Mouse (Mus musculus): ENCODE results near the gene Arhgap18. TPM values are rescaled to one million over a fixed set of nuclear protein-coding genes. Genes with fewer than 3 reads are reported as not detected.

Gene Arhgap18
- polyA plus RNA-seq, 1 experiment from 2014 or later: 15.4 TPM

- H3K9ac ChIP-seq: no peak overlapping the region
- H3K4me2 ChIP-seq (replicated peaks): no peak overlapping the region
- H3K9me3 ChIP-seq: no peaks in the 10 kb centered on the region
- H3K4me3 ChIP-seq: no peak overlapping the region
- WGBS: 82% methylated on average over 8 of the region's 8 CpGs
- no peaks in the 10 kb centered on the region for H3K36me3 ChIP-seq
- no peak for ATAC-seq (ENCODE audit: low FRiP score, low read depth)
- no peak overlapping the region for H3K27ac ChIP-seq
- H3K27me3 ChIP-seq (replicated peaks): no peaks in the 10 kb centered on the region
- no peaks in the 10 kb centered on the region for H3K4me1 ChIP-seq
Measured at GRCm38 (mm10) chr10:26855851-26856535, 102.8 kb downstream of the Arhgap18 start.

- H3K4me1 ChIP-seq: no peaks in the 10 kb centered on the region
- WGBS: 85% methylated on average over 4 of the region's 4 CpGs
- H3K36me3 ChIP-seq: no peaks in the 10 kb centered on the region
- H3K9ac ChIP-seq: no peak overlapping the region
- ATAC-seq (ENCODE audit: low FRiP score, low read depth): no peak
- H3K27ac ChIP-seq: no peak overlapping the region
- no peak overlapping the region for H3K4me2 ChIP-seq (replicated peaks)
- no peaks in the 10 kb centered on the region for H3K27me3 ChIP-seq (replicated peaks)
- no peaks in the 10 kb centered on the region for H3K9me3 ChIP-seq
- H3K4me3 ChIP-seq: no peak overlapping the region
Measured at GRCm38 (mm10) chr10:26857583-26857982, 104.4 kb downstream of the Arhgap18 start.

DNA sequence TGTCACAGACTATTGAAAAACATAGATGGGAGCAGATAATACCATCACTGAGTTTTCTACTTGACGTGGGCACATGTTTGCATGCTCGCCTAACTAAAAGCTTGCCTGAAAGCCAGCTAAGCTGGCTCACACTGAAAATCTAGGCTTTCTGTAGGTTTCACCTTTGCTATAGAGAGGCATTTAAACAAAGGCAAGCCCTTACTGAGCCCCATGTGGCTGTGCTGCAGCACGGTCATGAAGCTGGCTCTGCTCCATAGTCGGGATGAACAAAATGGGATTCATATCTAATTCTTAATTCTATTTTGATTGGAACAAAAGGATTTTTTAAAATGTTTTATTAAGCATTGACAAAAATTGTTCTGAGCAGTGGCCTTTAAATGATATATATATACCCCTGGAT lies 105.3 kb downstream of the Arhgap18 start:
- no peaks in the 10 kb centered on the region for H3K36me3 ChIP-seq
- ATAC-seq (ENCODE audit: low FRiP score, low read depth): no peak
- WGBS: 90% methylated on average over 4 of the region's 4 CpGs
- H3K4me2 ChIP-seq (replicated peaks): no peak overlapping the region
- H3K27ac ChIP-seq: no peak overlapping the region
- no peaks in the 10 kb centered on the region for H3K27me3 ChIP-seq (replicated peaks)
- no peaks in the 10 kb centered on the region for H3K4me1 ChIP-seq
- H3K9me3 ChIP-seq: no peaks in the 10 kb centered on the region
- no peak overlapping the region for H3K4me3 ChIP-seq
- H3K9ac ChIP-seq: no peak overlapping the region

DNA sequence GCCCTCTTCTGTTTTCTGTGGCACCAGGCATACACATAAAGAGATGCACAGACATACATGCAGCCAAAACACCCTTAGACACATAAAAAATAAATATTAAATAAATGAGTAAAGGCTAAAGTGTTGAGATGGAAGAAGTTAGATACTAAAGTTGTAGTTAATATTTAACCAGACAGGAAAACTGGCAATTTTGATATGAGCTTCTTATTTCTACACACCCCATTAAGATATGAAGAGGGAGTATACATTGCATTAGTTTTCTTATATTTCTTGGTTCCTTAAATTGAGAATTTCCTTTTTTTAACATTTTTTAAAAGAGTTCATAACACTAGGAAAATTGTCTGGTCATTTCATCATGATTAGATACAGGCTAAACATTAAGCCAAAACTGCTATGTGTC lies 108.0 kb downstream of the Arhgap18 start:
- Histone ChIP-seq H3K27me3 (replicated peaks) (no peaks in the 10 kb centered on the region), H3K9ac (no peak overlapping the region)

GRCm38 (mm10) chr10:26862207-26862606 lies 109.0 kb downstream of the Arhgap18 start:
- H3K27me3 ChIP-seq (replicated peaks): no peaks in the 10 kb centered on the region
- no peak overlapping the region for H3K4me2 ChIP-seq (replicated peaks)
- H3K4me3 ChIP-seq: no peak overlapping the region
- H3K4me1 ChIP-seq: no peaks in the 10 kb centered on the region
- no peak overlapping the region for H3K9ac ChIP-seq
- WGBS: 93% methylated on average over 4 of the region's 4 CpGs
- H3K27ac ChIP-seq: no peak overlapping the region
- H3K9me3 ChIP-seq: no peaks in the 10 kb centered on the region
- no peaks in the 10 kb centered on the region for H3K36me3 ChIP-seq
- ATAC-seq (ENCODE audit: low FRiP score, low read depth): no peak

More for the DNA sequence above, 108.0 kb downstream of the Arhgap18 start:
- no peak for ATAC-seq (ENCODE audit: low FRiP score, low read depth)
- H3K4me3 ChIP-seq: no peak overlapping the region
- H3K9me3 ChIP-seq: no peaks in the 10 kb centered on the region
- H3K36me3 ChIP-seq: no peaks in the 10 kb centered on the region
- H3K4me1 ChIP-seq: no peaks in the 10 kb centered on the region
- no peak overlapping the region for H3K4me2 ChIP-seq (replicated peaks)
- H3K27ac ChIP-seq: no peak overlapping the region

- no peak overlapping the region for H3K9ac ChIP-seq
- no peaks in the 10 kb centered on the region for H3K36me3 ChIP-seq
- no peaks in the 10 kb centered on the region for H3K4me1 ChIP-seq
- WGBS: 82% methylated on average over 1 of the region's 1 CpGs
- no peaks in the 10 kb centered on the region for H3K9me3 ChIP-seq
- no peak overlapping the region for H3K4me3 ChIP-seq
- H3K4me2 ChIP-seq (replicated peaks): no peak overlapping the region
- ATAC-seq (ENCODE audit: low FRiP score, low read depth): no peak
- no peak overlapping the region for H3K27ac ChIP-seq
- no peaks in the 10 kb centered on the region for H3K27me3 ChIP-seq (replicated peaks)
Measured at GRCm38 (mm10) chr10:26863982-26864381, 110.8 kb downstream of the Arhgap18 start.

DNA sequence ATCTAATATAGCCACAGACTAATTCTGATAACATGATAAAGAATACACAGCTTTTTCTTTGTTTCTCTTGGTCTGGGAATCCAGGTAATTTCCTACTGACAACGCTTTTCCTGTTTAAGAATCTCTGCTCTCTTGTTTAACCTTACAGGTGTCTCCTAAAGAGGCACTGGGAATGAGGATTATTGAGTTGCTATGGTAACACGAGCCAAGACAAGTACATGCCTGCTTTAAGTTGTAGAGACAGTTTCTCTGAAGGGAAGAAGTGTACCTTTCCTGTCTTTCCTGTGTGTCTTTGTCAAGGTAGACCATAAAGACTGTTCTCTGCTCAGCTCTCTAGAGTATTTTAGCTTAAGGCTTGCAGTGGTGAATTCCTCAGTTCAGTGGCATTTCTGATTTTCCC lies 117.6 kb downstream of the Arhgap18 start:
- ATAC-seq (ENCODE audit: low FRiP score, low read depth): no peak
- no peaks in the 10 kb centered on the region for H3K9me3 ChIP-seq
- no peak overlapping the region for H3K4me3 ChIP-seq
- no peaks in the 10 kb centered on the region for H3K4me1 ChIP-seq
- WGBS: 72% methylated on average over 2 of the region's 2 CpGs
- H3K4me2 ChIP-seq (replicated peaks): no peak overlapping the region
- H3K27ac ChIP-seq: no peak overlapping the region
- no peaks in the 10 kb centered on the region for H3K27me3 ChIP-seq (replicated peaks)
- H3K36me3 ChIP-seq: no peaks in the 10 kb centered on the region
- no peak overlapping the region for H3K9ac ChIP-seq

GRCm38 (mm10) chr10:26877309-26877708 lies 124.1 kb downstream of the Arhgap18 start:
- WGBS: 87% methylated on average over 11 of the region's 11 CpGs
- Histone ChIP-seq H3K36me3 (no peaks in the 10 kb centered on the region), H3K4me3 (no peak overlapping the region), H3K27me3 (replicated peaks) (no peaks in the 10 kb centered on the region), H3K9me3 (no peaks in the 10 kb centered on the region), H3K9ac (no peak overlapping the region), H3K4me1 (no peaks in the 10 kb centered on the region), H3K4me2 (replicated peaks) (no peak overlapping the region), H3K27ac (no peak overlapping the region)
- no peak for ATAC-seq (ENCODE audit: low FRiP score, low read depth)

- WGBS: 77% methylated on average over 9 of the region's 9 CpGs
- H3K27me3 ChIP-seq (replicated peaks): no peaks in the 10 kb centered on the region
Measured at GRCm38 (mm10) chr10:26878924-26879600, 125.8 kb downstream of the Arhgap18 start.

DNA sequence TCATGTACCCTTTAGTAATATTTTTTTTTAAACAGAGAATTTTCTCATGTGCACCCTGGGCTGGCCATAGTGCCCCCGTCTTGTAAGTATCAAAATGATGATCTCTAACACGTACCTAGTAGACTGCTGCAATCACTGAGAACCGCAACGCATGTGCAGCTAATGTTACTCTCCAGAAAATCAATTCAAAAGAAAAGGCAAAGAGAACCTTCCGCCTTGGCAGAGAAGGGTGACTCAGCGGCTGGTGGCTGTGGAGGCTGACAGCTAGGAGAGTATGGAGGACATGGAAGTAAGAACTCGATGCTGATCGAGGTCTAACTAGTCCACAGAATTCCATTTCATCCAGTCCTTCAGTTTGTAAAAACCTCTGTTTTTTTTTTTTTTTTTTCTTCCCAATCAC lies 131.7 kb downstream of the Arhgap18 start:
- no peak for ATAC-seq (ENCODE audit: low FRiP score, low read depth)
- no peak overlapping the region for H3K4me2 ChIP-seq (replicated peaks)
- no peak overlapping the region for H3K27ac ChIP-seq
- H3K27me3 ChIP-seq (replicated peaks): no peaks in the 10 kb centered on the region
- H3K4me1 ChIP-seq: no peaks in the 10 kb centered on the region
- H3K4me3 ChIP-seq: no peak overlapping the region
- no peak overlapping the region for H3K9ac ChIP-seq
- H3K36me3 ChIP-seq: no peaks in the 10 kb centered on the region
- 88% methylated on average over 8 of the region's 8 CpGs for WGBS
- no peaks in the 10 kb centered on the region for H3K9me3 ChIP-seq

More at GRCm38 (mm10) chr10:26878924-26879600, 125.8 kb downstream of the Arhgap18 start:
- ATAC-seq (ENCODE audit: low FRiP score, low read depth): no peak
- Histone ChIP-seq H3K9me3 (no peaks in the 10 kb centered on the region), H3K36me3 (no peaks in the 10 kb centered on the region), H3K4me1 (no peaks in the 10 kb centered on the region), H3K27ac (no peak overlapping the region), H3K9ac (no peak overlapping the region), H3K4me2 (replicated peaks) (no peak overlapping the region), H3K4me3 (no peak overlapping the region)

DNA sequence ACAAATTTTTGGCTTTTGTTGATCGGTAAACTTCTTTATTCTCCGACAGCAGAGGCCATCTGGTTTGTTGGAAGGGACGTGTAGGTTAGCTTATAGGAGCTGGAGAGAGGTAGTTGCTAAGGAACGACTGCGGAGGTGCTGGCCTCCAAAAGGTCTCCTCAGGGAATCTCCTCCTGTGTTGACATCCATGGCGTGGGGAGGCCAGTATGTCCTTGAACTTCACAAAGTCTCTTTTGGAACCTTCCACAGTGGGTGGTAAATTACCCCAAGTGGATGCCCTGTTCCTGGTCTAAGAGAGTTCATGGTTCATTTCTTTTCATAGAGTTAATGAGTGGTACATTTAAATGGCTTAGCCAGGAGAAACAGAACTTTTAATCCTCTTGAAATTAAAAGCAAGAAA lies 136.0 kb downstream of the Arhgap18 start:
- no peaks in the 10 kb centered on the region for H3K27me3 ChIP-seq (replicated peaks)
- whole genome bisulfite sequencing: 26% methylated on average over 6 of the region's 6 CpGs
- no peaks in the 10 kb centered on the region for H3K36me3 ChIP-seq
- no peak overlapping the region for H3K4me2 ChIP-seq (replicated peaks)
- no peak for ATAC-seq (ENCODE audit: low FRiP score, low read depth)
- H3K4me3 ChIP-seq: no peak overlapping the region
- H3K4me1 ChIP-seq: no peaks in the 10 kb centered on the region
- H3K27ac ChIP-seq: no peak overlapping the region
- no peaks in the 10 kb centered on the region for H3K9me3 ChIP-seq
- no peak overlapping the region for H3K9ac ChIP-seq

DNA sequence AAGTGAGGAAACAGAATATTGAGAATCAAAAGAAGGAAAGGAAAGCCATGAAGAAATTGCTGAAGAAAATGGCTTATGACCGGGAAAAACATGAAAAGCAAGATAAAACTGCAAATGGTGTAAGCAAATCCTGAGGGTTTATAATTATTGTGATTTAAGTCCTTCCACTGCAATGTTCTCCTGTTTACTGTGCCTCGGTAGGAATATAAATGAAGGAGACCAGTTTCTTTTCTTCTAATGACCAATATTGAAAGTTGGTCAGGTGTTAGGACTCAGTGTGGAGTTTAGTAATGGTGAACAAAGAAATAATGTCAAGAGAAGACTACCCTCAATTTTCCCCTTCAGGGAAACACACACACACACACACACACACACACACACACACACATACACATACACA lies 136.5 kb downstream of the Arhgap18 start:
- no peak for ATAC-seq (ENCODE audit: low FRiP score, low read depth)
- Histone ChIP-seq H3K9me3 (no peaks in the 10 kb centered on the region), H3K4me3 (no peak overlapping the region), H3K27ac (no peak overlapping the region), H3K9ac (no peak overlapping the region), H3K27me3 (replicated peaks) (no peaks in the 10 kb centered on the region), H3K4me2 (replicated peaks) (no peak overlapping the region), H3K36me3 (no peaks in the 10 kb centered on the region), H3K4me1 (no peaks in the 10 kb centered on the region)
- 75% methylated on average over 2 of the region's 2 CpGs for WGBS
